Mouse (Mus musculus): Measurements from ENCODE around the gene Sgsm1. TPM values are rescaled to one million over a fixed set of nuclear protein-coding genes. Genes with fewer than 3 reads are reported as not detected.

Gene Sgsm1
- total RNA-seq, 2 experiments from 2014 or later: 71.0 to 83.1 TPM

DNA sequence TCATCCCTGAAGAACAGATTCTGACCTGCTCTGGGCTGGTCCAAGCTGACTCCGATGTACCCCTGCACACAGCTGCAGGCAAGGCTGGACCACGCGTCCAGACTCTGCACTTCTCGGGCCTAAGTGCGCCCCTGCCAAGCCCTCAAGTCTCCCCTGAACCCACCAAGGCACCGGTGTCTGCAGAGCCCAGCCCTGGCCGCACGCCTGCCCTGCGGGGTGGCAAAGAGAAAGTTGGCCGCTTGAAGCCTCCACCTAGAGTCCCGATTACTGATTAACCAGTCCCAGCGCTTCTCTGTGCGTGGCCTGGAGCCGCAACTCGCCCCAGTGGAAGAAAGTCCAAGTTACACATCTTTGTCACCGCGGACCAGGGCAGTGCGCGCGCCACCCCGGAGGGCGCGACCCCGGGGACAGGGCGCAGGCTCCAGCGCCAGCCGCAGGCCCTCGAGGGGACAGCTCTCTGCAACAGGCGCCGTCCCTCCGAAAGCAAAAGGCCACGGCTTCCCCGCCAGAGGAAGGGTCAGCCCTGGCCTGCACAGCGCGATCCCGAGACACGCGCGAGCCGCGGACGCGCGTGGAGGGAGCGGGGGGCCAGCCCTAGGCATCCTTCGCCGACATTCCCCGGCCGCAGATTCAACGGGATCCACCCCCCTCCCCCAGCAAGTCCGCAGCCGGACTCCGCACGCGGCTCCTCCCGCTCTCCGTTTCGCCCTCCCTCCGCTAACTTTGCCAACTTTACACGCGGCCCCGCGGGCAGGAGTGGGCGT is 90.0 kb downstream of the Sgsm1 start:
- peak in 1 of 2 experiments; percentile 29 for DNase-seq (ENCODE audit: extremely low spot score in 1 of 2, low spot score in 1 of 2)

DNA sequence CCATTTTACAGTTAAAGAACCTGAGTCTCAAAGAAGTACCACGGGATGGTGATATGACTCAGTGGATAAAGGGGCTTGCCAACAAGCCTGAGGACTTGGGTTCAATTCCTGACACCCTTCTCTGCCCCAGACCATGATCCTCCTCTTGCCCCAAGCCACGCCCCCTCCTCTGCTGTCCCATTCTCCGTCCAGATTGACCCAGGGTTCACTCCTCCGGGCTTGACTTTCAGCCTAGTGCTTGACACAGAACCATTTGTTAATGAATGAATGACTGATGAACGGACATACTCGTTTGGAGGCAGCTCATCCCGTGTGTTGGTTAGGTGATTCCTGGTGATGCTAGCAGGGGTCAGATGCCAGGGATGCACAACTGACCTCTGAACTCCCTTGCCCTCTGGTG is 90.7 kb downstream of the Sgsm1 start:
- no peak for DNase-seq (ENCODE audit: extremely low spot score in 1 of 2, low spot score in 1 of 2)

DNA sequence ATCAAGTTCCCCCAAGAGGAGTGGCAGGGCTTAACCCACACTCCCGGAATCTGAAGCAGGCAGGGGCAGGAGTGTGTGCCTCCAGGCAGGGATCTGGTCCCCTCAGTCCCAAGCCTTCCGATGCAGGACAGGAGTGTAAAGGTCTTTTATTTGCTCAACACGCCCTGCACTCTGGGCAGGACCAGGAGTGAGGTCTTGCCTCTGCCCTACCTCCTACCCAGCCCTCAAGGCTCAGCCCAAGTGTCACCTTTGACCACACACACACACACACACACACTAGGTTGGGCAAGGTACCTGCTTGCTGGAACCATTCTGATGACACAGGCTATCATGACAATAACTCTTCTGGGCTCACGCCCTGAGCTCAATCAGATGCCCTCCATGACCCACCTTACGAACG is 91.1 kb downstream of the Sgsm1 start:
- DNase-seq (ENCODE audit: extremely low spot score in 1 of 2, low spot score in 1 of 2): no peak

DNA sequence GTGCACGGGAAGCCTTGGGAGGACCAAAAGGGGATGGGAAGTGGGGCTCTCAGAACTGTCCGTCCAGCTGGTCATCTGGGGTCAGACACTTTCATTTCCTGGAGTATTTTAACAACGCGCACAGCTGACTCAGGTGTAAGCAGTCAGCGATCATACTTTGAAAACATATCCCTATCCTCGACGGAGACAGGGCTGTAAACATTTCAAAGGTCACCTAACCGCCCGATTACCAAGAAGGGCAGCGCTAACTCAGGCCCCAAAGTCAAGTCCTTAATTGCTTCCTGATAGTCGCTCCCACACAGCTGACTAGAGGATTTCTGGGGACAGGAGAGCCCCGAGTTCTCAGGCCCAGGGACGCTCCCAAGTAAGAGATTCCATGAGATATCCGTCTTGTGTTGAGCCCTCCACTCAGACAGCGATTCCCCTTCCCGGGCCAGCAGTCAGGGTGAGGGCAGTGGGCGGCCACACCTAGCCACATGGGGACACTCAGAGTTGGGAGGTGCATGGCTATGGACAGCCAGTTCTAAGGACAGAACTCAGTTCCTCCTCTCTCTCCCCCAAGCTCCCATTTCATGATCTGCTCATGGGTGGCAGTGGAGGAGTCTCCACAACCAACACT is 91.9 kb downstream of the Sgsm1 start:
- DNase-seq (ENCODE audit: extremely low spot score in 1 of 2, low spot score in 1 of 2): no peak

DNA sequence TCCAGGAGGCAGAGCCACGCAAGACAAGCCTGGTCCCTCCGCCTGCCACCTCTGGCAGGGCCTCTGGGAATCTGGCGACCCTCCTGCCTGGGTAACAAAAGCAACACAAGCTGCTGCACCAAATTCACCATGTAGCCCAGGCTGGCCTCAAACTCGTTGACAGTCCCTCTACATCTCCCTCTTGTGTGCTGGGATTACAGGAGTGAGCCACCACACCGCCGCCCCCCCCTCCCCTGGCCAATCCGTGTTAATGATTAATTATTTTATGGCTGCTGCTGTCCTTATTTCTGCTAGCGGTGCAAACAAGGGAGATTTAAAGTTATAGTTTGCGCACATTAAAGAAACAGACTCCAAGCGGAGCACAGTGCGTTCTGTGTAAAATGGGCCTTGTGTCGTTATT is 93.5 kb downstream of the Sgsm1 start:
- DNase-seq (ENCODE audit: extremely low spot score in 1 of 2, low spot score in 1 of 2): no peak

DNA sequence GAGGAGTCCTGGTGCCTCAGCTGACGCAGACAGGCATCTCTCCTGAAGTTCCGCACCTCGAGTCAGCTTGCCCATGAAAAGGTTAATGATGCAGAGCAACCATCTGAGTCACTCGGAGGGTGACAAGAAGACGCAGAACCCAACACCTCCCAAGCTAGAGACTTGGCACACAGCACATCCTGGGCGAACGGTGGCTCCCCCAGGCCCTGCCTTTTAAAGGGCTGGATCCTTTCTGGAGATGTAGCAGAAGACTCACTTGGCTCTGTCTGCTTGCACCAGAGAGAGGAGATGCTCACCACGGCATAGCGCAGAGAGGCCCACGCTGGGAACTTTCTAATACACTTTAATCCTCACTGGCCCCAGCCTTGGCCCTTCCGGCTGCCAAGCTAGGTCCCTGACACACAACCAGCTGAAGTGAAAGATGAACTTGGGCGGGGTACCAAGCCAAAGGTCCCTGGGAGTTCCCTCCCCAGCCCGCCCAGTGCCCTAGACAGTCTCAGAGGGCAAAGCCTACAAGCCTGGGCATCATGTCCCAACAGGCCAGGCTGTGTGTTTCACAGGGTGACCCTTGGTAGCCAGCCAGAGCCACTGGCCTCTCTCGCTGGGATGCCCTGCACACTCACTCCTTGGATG is 94.1 kb downstream of the Sgsm1 start:
- DNase-seq (ENCODE audit: extremely low spot score in 1 of 2, low spot score in 1 of 2): no peak

DNA sequence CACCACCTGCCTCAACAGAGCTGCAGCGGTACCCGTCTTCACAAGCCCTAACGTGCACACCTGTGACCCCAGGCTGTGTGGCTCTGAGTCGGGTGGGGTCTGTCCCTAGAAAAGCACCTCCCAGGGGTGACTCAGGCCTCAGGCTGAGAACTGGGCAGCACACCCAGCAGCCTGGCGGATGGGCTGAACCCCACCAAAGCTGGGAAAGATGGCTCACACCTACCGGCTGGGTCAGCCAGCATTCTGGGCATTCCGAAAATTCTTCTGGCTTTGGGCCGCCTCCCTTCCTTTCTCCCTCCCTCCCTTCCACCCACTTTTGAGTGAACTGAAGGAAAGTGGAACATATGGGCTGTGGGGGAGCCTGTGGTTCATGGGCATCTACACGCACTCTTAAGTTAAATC is 95.0 kb downstream of the Sgsm1 start:
- no peak for DNase-seq (ENCODE audit: extremely low spot score in 1 of 2, low spot score in 1 of 2)

DNA sequence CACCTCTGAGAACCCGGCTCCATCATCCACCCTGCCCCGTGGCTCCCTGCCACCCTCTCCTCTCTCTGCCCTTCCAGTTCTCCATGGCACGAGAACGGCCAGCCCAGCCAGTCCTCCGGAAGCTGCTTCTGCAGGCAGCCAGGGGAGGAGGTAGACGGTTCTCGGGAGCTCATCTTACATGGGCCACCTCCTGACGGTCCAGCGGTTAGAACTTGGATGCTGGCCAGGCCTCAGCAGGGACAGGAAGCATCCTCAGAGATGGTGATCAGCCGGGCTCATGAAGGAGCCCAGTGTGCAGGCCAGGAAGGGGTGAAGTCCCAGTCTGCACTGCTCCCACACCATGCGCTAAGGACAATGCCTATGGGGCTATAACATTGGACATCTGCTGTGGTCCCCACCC is 96.1 kb downstream of the Sgsm1 start:
- DNase-seq (ENCODE audit: extremely low spot score in 1 of 2, low spot score in 1 of 2): no peak

DNA sequence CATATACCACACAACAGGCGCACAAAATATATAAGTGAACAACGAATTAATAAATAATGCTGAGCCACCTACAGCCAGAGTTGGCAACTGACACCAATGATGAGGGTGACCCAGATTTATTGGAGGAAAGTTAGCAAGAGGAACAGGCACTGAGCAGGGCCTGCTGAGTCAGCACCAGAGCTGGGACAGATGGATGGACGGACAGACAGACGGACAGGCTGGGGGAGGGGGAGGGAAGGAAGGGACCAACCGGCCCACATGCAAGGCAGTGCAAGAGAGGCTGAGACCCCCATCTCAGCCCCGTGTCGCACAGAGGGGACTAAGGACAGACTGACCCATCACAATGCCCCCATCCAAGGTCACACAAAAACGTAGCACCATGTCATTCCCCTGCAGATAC is 96.5 kb downstream of the Sgsm1 start:
- no peak for DNase-seq (ENCODE audit: extremely low spot score in 1 of 2, low spot score in 1 of 2)

DNA sequence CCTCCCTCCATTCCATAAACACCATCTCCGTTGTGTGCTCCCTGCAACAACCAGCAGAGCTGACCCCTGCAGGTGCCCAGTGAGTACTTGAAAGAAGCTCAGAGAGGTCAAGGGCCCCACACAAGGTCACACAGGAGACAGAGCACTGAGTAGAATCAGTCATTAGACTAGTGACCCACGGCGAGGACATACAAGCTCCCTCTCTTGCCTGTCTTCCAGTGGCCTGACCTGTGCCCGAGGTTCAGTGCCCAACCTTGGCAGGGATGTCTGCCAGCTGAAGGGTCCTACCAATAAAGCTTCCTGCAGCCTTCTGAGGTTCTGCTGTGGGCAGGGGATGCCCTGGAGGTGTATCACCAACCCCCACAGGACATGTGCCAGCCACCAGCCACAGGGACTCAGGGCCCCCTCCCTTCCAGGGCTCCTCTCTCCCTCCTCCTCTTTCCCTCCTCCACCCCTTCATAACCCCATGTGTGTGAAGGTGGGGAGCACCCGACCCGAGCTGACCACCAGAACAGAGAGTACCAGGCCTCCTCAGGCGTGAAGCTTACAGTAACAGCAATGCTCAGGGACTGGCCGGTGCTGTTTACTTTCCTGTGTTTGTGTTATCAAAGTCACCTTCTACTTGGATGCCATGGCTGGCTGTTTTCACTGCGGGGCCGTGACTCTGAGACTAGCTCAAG is 98.3 kb downstream of the Sgsm1 start:
- no peak for DNase-seq (ENCODE audit: extremely low spot score in 1 of 2, low spot score in 1 of 2)

DNA sequence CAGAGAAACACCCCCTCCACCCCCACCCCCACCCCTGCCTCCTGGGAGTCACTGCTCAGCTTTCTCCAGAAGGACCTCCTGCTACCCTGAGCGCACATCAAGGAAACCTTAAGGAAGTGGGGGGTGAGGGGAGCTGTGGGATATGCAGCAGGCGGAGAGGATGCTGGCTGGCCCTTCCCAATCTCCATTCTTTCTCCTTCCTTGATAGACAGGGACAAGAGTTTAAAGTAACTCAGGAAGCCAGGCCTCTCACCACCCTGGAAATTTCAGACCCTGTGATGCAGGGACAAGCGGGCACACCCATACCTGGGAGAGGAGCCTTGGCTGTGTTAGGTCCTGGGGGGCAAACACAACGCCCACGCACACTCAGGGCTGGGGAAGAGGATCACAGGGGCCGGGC is 100.3 kb downstream of the Sgsm1 start:
- no peak for DNase-seq (ENCODE audit: extremely low spot score in 1 of 2, low spot score in 1 of 2)

DNA sequence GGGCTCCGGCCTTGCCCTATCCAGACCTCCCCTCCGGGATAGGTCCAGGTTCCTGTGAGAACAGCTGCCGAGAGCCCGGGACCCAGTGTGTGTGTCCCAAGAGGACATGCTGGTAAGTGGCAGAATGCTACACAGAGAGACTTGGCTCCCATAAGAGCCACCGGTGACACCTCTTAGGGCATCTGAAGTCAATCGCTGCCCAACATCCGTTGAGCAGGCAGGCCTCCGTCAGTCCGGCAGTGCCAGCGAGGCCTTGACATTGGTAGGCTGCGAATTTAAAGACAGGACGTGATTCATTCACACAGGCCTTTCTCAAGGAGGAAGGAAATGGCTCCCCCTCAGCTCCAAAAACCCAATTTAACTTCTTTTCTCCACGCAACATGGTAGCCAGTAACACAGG is 100.7 kb downstream of the Sgsm1 start:
- no peak for DNase-seq (ENCODE audit: extremely low spot score in 1 of 2, low spot score in 1 of 2)

DNA sequence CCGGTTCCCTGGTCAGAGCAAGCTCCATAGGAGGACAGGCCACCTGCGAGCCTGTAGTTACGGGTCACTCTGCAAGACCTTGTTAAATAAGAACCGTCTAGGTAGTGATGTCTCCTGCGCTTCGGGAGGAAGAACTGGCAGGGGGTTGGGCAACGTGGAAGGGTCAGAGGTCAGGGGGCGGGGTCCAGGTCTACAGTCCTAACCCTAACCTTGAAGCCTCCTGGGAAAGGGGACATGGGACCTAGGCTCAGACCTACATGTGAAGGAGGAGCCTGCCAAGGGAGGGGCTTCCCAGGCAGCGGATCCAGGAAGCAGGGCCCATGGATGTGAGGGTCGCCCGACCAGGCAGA is 101.2 kb downstream of the Sgsm1 start:
- DNase-seq (ENCODE audit: extremely low spot score in 1 of 2, low spot score in 1 of 2): no peak

DNA sequence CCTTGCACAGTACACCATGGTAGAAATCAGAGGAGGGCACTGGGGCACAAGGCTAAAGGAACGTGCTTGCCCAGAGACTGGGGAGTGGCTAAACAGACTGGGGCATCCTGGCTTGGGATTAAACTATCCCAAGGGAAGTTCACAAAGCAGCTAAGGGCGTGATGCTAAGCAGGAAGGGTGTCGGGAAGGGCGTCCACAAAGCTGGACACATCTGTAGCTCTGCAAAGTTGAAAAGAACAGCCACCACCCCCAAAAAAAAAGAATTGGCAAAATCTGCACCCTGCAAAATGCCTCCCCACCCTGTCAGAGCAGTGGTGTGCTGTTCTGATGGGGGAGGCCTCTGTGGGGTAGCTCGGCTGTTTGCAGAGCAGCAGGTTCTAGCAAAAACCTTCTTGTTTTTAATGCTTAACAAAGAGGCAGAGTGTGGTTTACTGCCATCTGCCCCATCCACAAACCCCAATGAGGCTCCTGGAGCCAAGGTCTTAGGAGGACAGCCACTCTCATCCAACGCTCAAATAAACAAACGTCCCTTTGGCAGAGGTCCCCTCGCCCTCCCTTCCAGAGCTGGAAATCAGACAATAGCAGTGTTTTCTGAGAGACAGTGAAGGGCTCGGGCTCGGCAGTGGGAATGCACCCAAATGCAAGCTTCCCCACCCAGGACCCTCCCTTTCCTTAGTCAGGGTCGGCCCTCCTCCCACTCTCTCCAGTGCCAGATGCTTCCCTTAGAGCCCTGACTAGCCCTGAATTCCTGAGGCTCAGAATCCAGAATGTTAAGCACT is 101.8 kb downstream of the Sgsm1 start:
- no peak for DNase-seq (ENCODE audit: extremely low spot score in 1 of 2, low spot score in 1 of 2)

DNA sequence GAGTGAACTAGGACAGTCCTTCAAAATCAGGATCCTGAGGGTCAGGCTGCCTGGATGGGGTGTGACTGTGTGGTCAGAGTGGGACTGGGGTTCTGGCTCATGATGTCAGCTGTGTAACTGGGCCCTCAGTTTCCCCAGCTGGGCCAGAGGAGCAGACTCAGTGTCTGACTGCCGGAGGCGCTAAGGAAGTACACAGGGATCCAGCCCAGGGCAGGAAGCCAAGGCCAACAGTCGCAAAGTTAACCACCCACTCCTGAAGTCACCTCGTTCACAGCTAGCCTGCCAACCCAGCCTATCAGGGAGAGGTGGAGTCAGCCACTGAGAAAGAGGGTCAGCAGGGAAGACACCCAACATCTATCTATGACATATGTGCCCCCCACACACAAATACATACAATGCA is 102.5 kb downstream of the Sgsm1 start:
- DNase-seq (ENCODE audit: extremely low spot score in 1 of 2, low spot score in 1 of 2): no peak

DNA sequence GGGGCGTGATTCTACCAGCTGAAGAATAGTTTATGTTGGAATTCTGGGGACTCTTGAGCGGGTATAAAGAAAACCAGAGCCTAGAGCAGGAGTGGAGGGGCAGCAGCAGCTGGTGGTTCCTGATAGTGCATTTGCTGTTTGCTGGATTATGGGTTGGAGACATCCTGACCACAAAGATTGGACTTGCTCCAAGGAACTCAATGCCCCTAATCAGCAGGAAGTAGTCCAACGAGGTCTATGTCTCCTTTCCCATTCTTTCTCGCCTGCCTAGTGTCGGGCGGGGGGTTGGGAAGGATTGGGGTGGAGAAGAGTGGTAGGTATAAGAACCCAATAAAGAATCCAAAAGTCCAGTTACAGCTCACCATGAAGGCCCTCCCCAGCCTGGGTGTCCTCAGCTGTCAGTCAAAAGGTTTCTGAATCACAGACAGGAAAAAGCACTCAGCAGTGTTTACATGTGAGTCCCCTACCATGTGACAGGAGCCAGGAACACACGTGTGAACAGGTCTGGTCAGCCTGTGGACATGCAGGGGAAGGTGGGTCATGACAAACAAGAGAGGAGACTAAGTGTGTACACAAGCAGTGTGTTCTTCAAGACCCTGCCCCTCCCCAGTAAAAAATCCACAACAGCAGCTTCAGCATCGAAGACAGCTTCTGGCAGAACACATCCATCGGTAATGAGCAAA is 103.8 kb downstream of the Sgsm1 start:
- DNase-seq (ENCODE audit: extremely low spot score in 1 of 2, low spot score in 1 of 2): no peak

DNA sequence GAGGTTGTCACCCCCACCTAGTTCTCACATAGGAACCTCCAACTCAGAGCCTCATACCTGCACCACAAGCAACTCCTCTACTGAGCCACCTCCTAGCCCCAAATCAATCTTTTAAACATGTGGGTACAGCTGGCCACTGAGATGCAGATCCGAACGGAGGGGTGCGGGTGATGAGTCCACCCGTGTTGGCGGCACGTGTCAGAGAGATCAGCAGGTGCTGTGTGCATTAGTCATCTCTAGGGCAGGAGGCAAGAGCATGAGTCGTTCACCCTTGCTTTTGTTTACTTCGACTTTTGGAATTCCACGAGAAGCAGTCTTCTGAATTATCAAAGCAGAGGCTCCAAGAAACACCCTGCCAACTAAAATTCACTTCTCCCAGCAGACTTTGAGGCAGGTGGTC is 106.4 kb downstream of the Sgsm1 start:
- DNase-seq (ENCODE audit: extremely low spot score in 1 of 2, low spot score in 1 of 2): no peak

DNA sequence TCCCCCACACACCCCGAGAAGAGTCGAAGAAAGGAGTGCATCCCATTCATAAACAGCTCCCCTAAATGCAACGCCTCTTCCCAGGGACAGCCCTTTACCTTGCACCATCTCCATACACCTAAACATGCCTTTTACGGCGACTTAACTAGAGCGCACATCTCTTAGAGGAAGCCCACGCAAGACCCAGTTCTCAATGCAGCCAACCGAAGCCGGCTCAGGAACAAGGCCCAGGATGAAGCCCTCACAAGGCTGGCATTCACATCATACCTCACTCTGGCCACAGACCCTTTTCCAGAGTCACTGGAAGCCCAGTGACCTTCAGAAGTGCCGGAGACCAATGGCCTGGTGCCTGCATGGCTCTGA is 110.8 kb downstream of the Sgsm1 start:
- DNase-seq (ENCODE audit: extremely low spot score in 1 of 2, low spot score in 1 of 2): no peak

DNA sequence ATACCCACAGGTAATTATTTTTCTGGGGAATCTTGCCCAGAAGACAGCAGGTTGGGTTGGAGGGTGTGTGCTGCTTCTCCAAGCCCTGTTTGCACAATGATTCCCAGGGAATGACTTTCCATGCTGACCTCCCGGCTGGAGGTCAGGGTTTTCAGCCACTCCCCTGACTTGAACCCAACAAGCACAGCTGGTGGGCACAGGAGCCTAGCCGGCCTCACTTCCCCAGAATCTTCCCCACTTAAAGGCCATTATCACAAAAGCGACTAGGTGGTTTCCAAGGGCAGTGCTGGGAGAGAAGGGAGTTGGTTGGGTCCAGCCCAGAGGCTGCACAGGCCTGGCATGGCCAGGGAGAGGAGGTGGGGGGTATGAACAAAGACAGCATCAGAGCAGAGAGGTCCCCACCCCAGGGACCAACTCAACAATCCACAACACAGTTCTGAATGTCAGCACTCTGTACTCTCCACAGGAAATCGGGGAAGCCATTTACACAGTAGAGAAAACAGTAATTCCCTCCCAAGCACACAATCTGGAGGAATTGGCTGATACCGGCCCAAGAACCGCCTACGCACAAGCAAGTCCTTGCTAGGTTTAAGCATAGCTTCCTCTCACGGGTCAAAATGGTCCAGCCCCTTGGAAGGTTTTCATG is 111.3 kb downstream of the Sgsm1 start:
- DNase-seq (ENCODE audit: extremely low spot score in 1 of 2, low spot score in 1 of 2): no peak
